Mouse (Mus musculus) testis, adult 2 months (tissue): ENCODE measurements around the gene Cdk5rap3.

Experiments
- CTCF ChIP-seq: fragments of 200-500 bp; IDR thresholded peaks from 2 replicates; pipeline ENCODE4 v1.5.1; 2012; ENCODE audit warnings: low read depth, mild to moderate bottlenecking, inconsistent platforms, low read length, moderate library complexity; ENCODE audit not compliant: control insufficient read depth, insufficient read depth, insufficient replicate concordance
- POLR2A ChIP-seq: fragments of 200-500 bp; IDR thresholded peaks from 2 replicates; pipeline ENCODE4 v1.6.1; 2012; ENCODE audit warnings: low read depth, mild to moderate bottlenecking, inconsistent platforms, low read length, moderate library complexity; ENCODE audit not compliant: control insufficient read depth

DNA sequence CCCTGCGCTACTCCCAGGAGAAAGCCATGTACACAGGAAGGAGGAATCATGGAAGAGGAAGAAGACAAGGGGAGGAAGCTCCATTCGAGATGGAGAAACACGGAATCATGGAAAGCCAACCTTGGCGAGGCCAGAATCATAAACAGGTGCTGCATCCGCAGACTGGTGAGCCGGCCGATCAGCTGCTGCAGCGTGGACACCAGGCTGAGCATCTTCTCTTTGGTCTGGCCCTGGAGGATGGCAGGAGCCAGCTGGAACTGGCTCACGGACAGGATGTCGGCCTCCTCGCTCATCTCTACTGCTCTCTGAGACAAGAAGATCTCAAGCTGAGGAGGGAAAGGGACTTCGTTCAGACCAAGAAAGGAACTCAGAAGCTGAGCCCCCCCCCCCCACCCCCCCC, 7.7 kb downstream of the Cdk5rap3 start:
- TF ChIP-seq POLR2A (no peak), CTCF (no peak)
